In genomic region chr17:5803229-5804012, GRCm38 (mm10) we compare ENCODE assay signal across 1 mouse cellular context.
A peak's percentile ranks its signal among the peaks of the same experiment; 100 is the strongest.
TF ChIP-seq lines count a peak whose summit lies in the region.

No protein-coding gene starts in this region.

TF ChIP-seq in CH12.LX, 34 proteins besides CTCF, POLR2A, EP300 and RAD21 (continued from another document):
- TF ChIP-seq NELFE (IDR thresholded peaks at IDR 0.05; ENCODE audit: low read depth, low read length) (no peak), CHD1 (IDR thresholded peaks at IDR 0.05; ENCODE audit: low read depth, low read length) (no peak), IRF4 (IDR thresholded peaks at IDR 0.05; ENCODE audit: low read depth, low read length) (peak; percentile 67; the same call in 1 of the 2 replicates), POLR2AphosphoS2 (IDR thresholded peaks at IDR 0.05; ENCODE audit: low read depth, low read length) (no peak), SMC3 (IDR thresholded peaks at IDR 0.05; ENCODE audit: low read depth, low read length) (no peak), MAZ (IDR thresholded peaks at IDR 0.05; ENCODE audit: low read depth, low read length) (no peak), RCOR1 (conservative IDR thresholded peaks at IDR 0.05; ENCODE audit: low read depth, low read length) (no peak; the same call in 1 of the 2 replicates), MAX (IDR thresholded peaks at IDR 0.05; ENCODE audit: low read length) (peak; percentile 88), JUND (conservative IDR thresholded peaks at IDR 0.05; ENCODE audit: low read depth, low read length) (0 out of 2 replicates have a peak, but pooled peaks have one; percentile 43), CHD2 (IDR thresholded peaks at IDR 0.05; ENCODE audit: low read length) (no peak; the same call in 1 of the 2 replicates), HCFC1 (IDR thresholded peaks at IDR 0.05; ENCODE audit: low read depth, low read length) (no peak), ELF1 (IDR thresholded peaks at IDR 0.05; ENCODE audit: low read depth, low read length) (peak; percentile 55; the same call in 1 of the 2 replicates), MEF2A (IDR thresholded peaks at IDR 0.05; ENCODE audit: borderline replicate concordance, low read depth, low read length) (peak; percentile 97), ZMIZ1 (IDR thresholded peaks at IDR 0.05; ENCODE audit: low read depth, low read length) (no peak), GABPA (IDR thresholded peaks at IDR 0.05; ENCODE audit: insufficient replicate concordance, low read depth, low read length) (no peak), MXI1 (IDR thresholded peaks at IDR 0.05; ENCODE audit: low read depth, low read length) (peak; percentile 44), MYC (IDR thresholded peaks at IDR 0.05; ENCODE audit: low read depth, low read length) (peak; percentile 76), UBTF (IDR thresholded peaks at IDR 0.05; ENCODE audit: low read depth, low read length) (no peak)
